Mouse (Mus musculus) cerebellum, adult 2 months (tissue): ENCODE results near the gene Fer1l5.

Experiments used
- CTCF ChIP-seq: fragments of 200-500 bp; IDR thresholded peaks from 2 replicates; pipeline ENCODE4 v1.5.1; 2011; ENCODE audit warnings: low read depth, mild to moderate bottlenecking, control low read depth, low read length, moderate library complexity, borderline replicate concordance; ENCODE audit not compliant: insufficient read depth
- POLR2A ChIP-seq: fragments of 200-500 bp; IDR thresholded peaks from 2 replicates; pipeline ENCODE4 v1.6.1; 2011; ENCODE audit warnings: low read length, control low read depth, borderline replicate concordance; ENCODE audit not compliant: insufficient read depth

- TF ChIP-seq CTCF (no peak), POLR2A (no peak)
Observed at GRCm38 (mm10) chr1:36332955-36333887, 38.9 kb upstream of the Fer1l5 start.
